In genomic region chr6:129515068-129515467, GRCm38 (mm10) we compare ENCODE assay signal across 33 mouse cellular contexts. TPM values are rescaled to one million over a fixed set of nuclear protein-coding genes. Genes with fewer than 3 reads are reported as not detected.
DNase-seq lines count a peak whose midpoint lies in the region; ATAC-seq and TF ChIP-seq lines count a peak whose summit lies in the region.
"Had no signal": no experiment of that assay in that cellular context is flagged by ENCODE, and none has a peak within 500 bp of the region (broad histone marks: within the 10 kb centered on the region; RNA-seq: fewer than 3 reads in every experiment).

No protein-coding gene starts in this region.

- TF ChIP-seq CTCF in kidney, postnatal 0 days (IDR thresholded peaks at IDR 0.05; ENCODE audit: low read depth): no peak

- no peaks in the 10 kb centered on the region; the same call in none of the 2 replicates for H3K4me1 ChIP-seq in kidney, postnatal 0 days (replicated peaks; ENCODE audit: insufficient read depth, low read length)
- H3K4me1 ChIP-seq: embryonic facial prominence, embryonic 15.5 days; hindbrain, embryonic 10.5 days; hindbrain, embryonic 13.5 days had no signal

- no peaks in the 10 kb centered on the region for H3K27me3 ChIP-seq in kidney, postnatal 0 days (ENCODE audit: insufficient read depth, low read length)
- H3K27me3 ChIP-seq: embryonic facial prominence, embryonic 12.5 days; embryonic facial prominence, embryonic 15.5 days; heart, embryonic 12.5 days; heart, embryonic 15.5 days; hindbrain, embryonic 13.5 days had no signal

- no peak for ATAC-seq in kidney, postnatal 0 days (replicated peaks; ENCODE audit: low FRiP score, low read depth)
- ATAC-seq in common myeloid progenitor, adult 5-6 weeks (replicated peaks; ENCODE audit: low read depth, poor library complexity, severe bottlenecking): 0 out of 2 replicates have a peak, but pooled peaks have one; percentile 7
- peak; percentile 73 for ATAC-seq in megakaryocyte progenitor cell, adult 5-6 weeks (replicated peaks; ENCODE audit: poor library complexity)
- ATAC-seq: CD4-positive, CD25-positive, alpha-beta regulatory T cell, adult 4 months; forebrain, embryonic 14.5 days; forebrain, postnatal 0 days; hindbrain, postnatal 0 days; inflammation-experienced regulatory T-cells, adult 6 months had no signal

- H3K36me3 ChIP-seq in kidney, postnatal 0 days (ENCODE audit: insufficient read depth, low read length): no peaks in the 10 kb centered on the region
- H3K36me3 ChIP-seq: embryonic facial prominence, embryonic 12.5 days; embryonic facial prominence, embryonic 15.5 days; heart, embryonic 12.5 days; heart, embryonic 15.5 days; hindbrain, embryonic 10.5 days; hindbrain, embryonic 13.5 days had no signal

- H3K4me3 ChIP-seq in kidney, postnatal 0 days (replicated peaks; ENCODE audit: low read depth, low read length): 0 out of 2 replicates have a peak overlapping the region, but pooled peaks have one; percentile 9
- H3K4me3 ChIP-seq: embryonic facial prominence, embryonic 12.5 days; embryonic facial prominence, embryonic 15.5 days; gastrocnemius, adult 2 months; heart, embryonic 12.5 days; heart, embryonic 15.5 days; hindbrain, embryonic 10.5 days; hindbrain, embryonic 13.5 days had no signal

- whole genome bisulfite sequencing in kidney, postnatal 0 days: 63% methylated on average over 3 of the region's 3 CpGs

- H3K9me3 ChIP-seq in kidney, postnatal 0 days (replicated peaks; ENCODE audit: low read length): no peaks in the 10 kb centered on the region
- H3K9me3 ChIP-seq: embryonic facial prominence, embryonic 12.5 days; embryonic facial prominence, embryonic 15.5 days; heart, embryonic 12.5 days; heart, embryonic 15.5 days; hindbrain, embryonic 10.5 days; hindbrain, embryonic 13.5 days had no signal

- H3K4me2 ChIP-seq in kidney, postnatal 0 days (ENCODE audit: low read length): no peak overlapping the region
- H3K4me2 ChIP-seq: embryonic facial prominence, embryonic 12.5 days; embryonic facial prominence, embryonic 15.5 days; heart, embryonic 12.5 days; heart, embryonic 15.5 days; hindbrain, embryonic 13.5 days had no signal

- no peak overlapping the region for H3K27ac ChIP-seq in kidney, postnatal 0 days
- H3K27ac ChIP-seq: embryonic facial prominence, embryonic 12.5 days; embryonic facial prominence, embryonic 15.5 days; gastrocnemius, adult 2 months; heart, embryonic 15.5 days; hindbrain, embryonic 10.5 days; hindbrain, embryonic 13.5 days; hindbrain, postnatal 0 days had no signal

- no peak overlapping the region for H3K9ac ChIP-seq in kidney, postnatal 0 days (ENCODE audit: low read depth, low read length)
- H3K9ac ChIP-seq: embryonic facial prominence, embryonic 12.5 days; embryonic facial prominence, embryonic 15.5 days; forebrain, postnatal 0 days; heart, embryonic 12.5 days; heart, embryonic 15.5 days; hindbrain, embryonic 13.5 days had no signal

- no peak for DNase-seq in kidney, postnatal 0 days (ENCODE audit: low spot score)
- DNase-seq in kidney, postnatal 14 days: no peak
- DNase-seq in B cell, adult 2 months: no peak
- no peak for DNase-seq in spleen, postnatal 14 days (ENCODE audit: low spot score in 2 of 2)
- no peak for DNase-seq in cerebellum, adult 11 months
- DNase-seq: adrenal gland, adult 2 months; adrenal gland, postnatal 14 days; cerebellum, adult 11-12 months; cerebellum, adult 8-10 months; cerebellum, postnatal 10 days; cerebellum, postnatal 36 days; forebrain, postnatal 0 days; gastrocnemius, adult 2 months; gastrocnemius, postnatal 14 days; heart, adult 18-20 months; heart, postnatal 10 days; heart, postnatal 36 days had no signal

RNA-seq across cellular contexts. Expression of gene Tmem52b, which starts 2.7 kb away (rescaled TPM):
- 96.6 and 98.5 TPM in 2 replicates for polyA plus RNA-seq in kidney, postnatal 0 days (2015; fragmentation: Nextera tagmentation; extraction: Ambion mirVana)
- total RNA-seq in common myeloid progenitor, adult 5-6 weeks (2017): 0.18 TPM in 1 of 2 replicates, not detected in the other
- 0.10 TPM in 1 of 2 replicates, not detected in the other for total RNA-seq in megakaryocyte progenitor cell, adult 5-6 weeks (2015)
- total RNA-seq in megakaryocyte progenitor cell, adult 5-6 weeks (2017): 0.12 and 1.1 TPM in 2 replicates
- total RNA-seq: adrenal gland, adult 2 months; adrenal gland, postnatal 14 days; forebrain, postnatal 0 days; gastrocnemius, adult 2 months; gastrocnemius, postnatal 14 days; gastrocnemius, postnatal 4 days; heart, adult 18-20 months; heart, postnatal 10 days; heart, postnatal 36 days; MEL had no signal
- polyA plus RNA-seq: adrenal gland, adult 2 months; CD4-positive, CD25-positive, alpha-beta regulatory T cell, adult 4 months; embryonic facial prominence, embryonic 12.5 days; embryonic facial prominence, embryonic 15.5 days; forebrain, embryonic 11.5 days; forebrain, embryonic 14.5 days; forebrain, postnatal 0 days; frontal cortex, adult 2 months; heart, embryonic 12.5 days; heart, embryonic 15.5 days; hindbrain, embryonic 10.5 days; hindbrain, embryonic 13.5 days; hindbrain, postnatal 0 days; inflammation-experienced regulatory T-cells, adult 6 months had no signal

RNA-seq across cellular contexts. Expression of gene Olr1, which starts 8.1 kb away (rescaled TPM):
- not detected in 2 replicates for polyA plus RNA-seq in kidney, postnatal 0 days (2015; fragmentation: Nextera tagmentation; extraction: Ambion mirVana)
- total RNA-seq in common myeloid progenitor, adult 5-6 weeks (2017): 0.82 and 1.1 TPM in 2 replicates
- total RNA-seq in megakaryocyte progenitor cell, adult 5-6 weeks (2015): 31.6 and 33.4 TPM in 2 replicates
- 17.3 and 51.7 TPM in 2 replicates for total RNA-seq in megakaryocyte progenitor cell, adult 5-6 weeks (2017)
- total RNA-seq: adrenal gland, postnatal 14 days; gastrocnemius, adult 2 months; gastrocnemius, postnatal 14 days; gastrocnemius, postnatal 4 days; heart, adult 18-20 months; hindbrain, postnatal 0 days; MEL had no signal
- polyA plus RNA-seq: adrenal gland, adult 2 months; embryonic facial prominence, embryonic 15.5 days; forebrain, embryonic 11.5 days; forebrain, embryonic 14.5 days; forebrain, postnatal 0 days; hindbrain, embryonic 10.5 days; hindbrain, embryonic 13.5 days had no signal

RNA-seq across cellular contexts. Expression of gene Gabarapl1, which starts 17.9 kb away (rescaled TPM):
- 126 and 139 TPM in 2 replicates for polyA plus RNA-seq in kidney, postnatal 0 days (2015; fragmentation: Nextera tagmentation; extraction: Ambion mirVana)
- total RNA-seq in common myeloid progenitor, adult 5-6 weeks (2017): 90.8 and 91.1 TPM in 2 replicates
- 19.0 and 19.4 TPM in 2 replicates for total RNA-seq in megakaryocyte progenitor cell, adult 5-6 weeks (2015)
- total RNA-seq in megakaryocyte progenitor cell, adult 5-6 weeks (2017): 45.5 and 62.8 TPM in 2 replicates
